Mouse (Mus musculus) stomach, postnatal 0 days (tissue): ENCODE measurements at regions not wholly inside any gene's neighbourhood (a gene's known extent, or its start where the extent isn't known, plus 50 kb on each side); places are given as distances from the start of the nearest gene placed in this dataset.

ENCODE experiments used
- CTCF ChIP-seq: IDR thresholded peaks from 2 replicates; pipeline ENCODE4 v1.5.1; 2016; ENCODE audit warnings: antibody characterized with exemption, low read depth, mild to moderate bottlenecking, moderate library complexity
- EP300 ChIP-seq: optimal IDR thresholded peaks from 2 replicates; pipeline ENCODE3; 2016; ENCODE audit warnings: antibody characterized with exemption

- TF ChIP-seq CTCF: no peak
- no peak for TF ChIP-seq EP300
Measured at GRCm38 (mm10) chr10:92412737-92413136, 309.5 kb downstream of the Nedd1 start.
